Mouse (Mus musculus): ENCODE measurements around the gene Ranbp17.

DNA sequence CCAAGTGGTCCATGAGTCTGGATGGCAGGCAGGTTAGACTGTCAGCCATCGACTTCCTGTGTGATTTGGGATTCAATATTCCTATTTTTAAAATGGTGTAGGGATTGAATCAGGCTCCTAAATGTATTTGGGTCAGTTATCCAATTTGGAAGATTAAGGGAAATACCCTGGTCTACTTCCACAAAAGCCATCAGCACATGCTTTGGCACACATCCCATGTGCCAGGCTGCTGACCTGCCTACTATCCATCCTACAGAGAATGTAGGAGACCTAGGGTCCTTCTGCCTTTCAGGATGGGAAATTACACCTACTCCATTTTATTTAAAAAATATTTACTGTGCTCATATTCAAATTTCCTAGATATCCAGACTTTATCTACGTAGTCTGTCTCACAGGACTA lies 306.1 kb downstream of the Ranbp17 start:
- TF ChIP-seq CTCF (IDR thresholded peaks at IDR 0.05; ENCODE audit: insufficient read depth, low read depth, low read length) (no peak), POLR2A (IDR thresholded peaks at IDR 0.05; ENCODE audit: insufficient read depth, low read depth, low read length) (no peak)
